Mouse (Mus musculus): Measurements from ENCODE around the gene Ceacam10. TPM values are rescaled to one million over a fixed set of nuclear protein-coding genes. Genes with fewer than 3 reads are reported as not detected.

Ceacam10 gene
- polyA plus RNA-seq, 1 experiment from 2014 or later = 0.56 TPM

DNA sequence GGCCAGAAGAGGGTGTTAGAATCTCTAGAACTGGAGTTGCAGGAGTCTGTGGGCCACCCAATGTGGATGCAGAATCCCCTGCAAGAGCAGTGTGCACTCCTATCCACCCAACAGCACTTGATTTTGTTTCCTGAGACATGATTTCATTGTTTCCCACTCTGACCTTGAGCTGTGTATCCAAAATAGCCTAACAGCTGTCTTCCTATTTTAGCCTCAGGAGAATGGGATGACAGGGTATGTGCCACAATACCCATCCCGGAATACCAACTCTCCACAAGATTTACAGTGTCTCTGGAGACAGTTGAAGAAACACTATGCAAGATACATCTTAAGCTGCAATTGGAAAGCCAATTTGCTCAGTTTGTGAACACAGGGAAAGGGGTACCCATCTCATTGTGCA lies 20.9 kb downstream of the Ceacam10 start:
- ATAC-seq (ENCODE audit: insufficient number of reproducible peaks, insufficient read depth, low FRiP score, low TSS enrichment, low read depth) = no peak
- H3K27me3 ChIP-seq = no peaks in the 10 kb centered on the region
- H3K4me3 ChIP-seq = no peak overlapping the region
- H3K27ac ChIP-seq = no peak overlapping the region
- H3K4me1 ChIP-seq = no peaks in the 10 kb centered on the region
- no peaks in the 10 kb centered on the region for H3K36me3 ChIP-seq
- peaks cover 10% of the 10 kb centered on the region; the same call in 1 of the 2 replicates for H3K9me3 ChIP-seq
- no peak overlapping the region for H3K4me2 ChIP-seq
- WGBS = 80% methylated on average over 1 of the region's 1 CpGs
- no peak overlapping the region for H3K9ac ChIP-seq

DNA sequence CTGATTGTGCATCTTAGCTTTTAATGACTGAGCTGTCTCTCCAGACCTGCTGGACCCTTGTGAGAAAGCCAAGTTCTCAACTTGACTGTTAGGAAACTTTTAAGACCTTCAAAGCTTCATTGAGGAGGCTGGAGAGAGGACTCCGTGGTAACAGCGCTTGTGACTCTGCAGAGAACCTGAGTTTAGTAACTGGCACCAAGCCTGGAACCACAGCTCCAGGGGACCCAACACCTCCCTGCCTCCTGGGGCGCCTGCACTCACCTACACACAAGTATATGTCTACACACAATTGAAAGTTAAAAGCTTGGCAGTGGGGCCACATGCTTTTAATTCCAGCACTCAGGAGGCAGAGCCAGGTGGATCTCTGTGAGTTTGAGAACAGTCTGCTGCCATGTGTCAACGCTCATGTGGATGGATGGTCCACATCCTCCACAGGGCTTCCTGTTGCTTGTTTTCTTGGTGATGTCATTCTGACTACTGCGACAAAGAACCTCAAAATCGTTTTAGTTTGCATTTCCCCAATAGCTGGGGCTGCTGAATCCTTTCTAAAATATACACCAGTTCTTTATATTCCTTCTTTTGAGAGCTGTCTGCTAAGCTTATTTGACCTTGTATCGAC lies 25.3 kb downstream of the Ceacam10 start:
- Histone ChIP-seq H3K4me2 (no peak overlapping the region), H3K27ac (no peak overlapping the region), H3K36me3 (no peaks in the 10 kb centered on the region), H3K9ac (no peak overlapping the region), H3K27me3 (no peaks in the 10 kb centered on the region), H3K9me3 (no peaks in the 10 kb centered on the region), H3K4me3 (no peak overlapping the region), H3K4me1 (no peaks in the 10 kb centered on the region)
- no peak for ATAC-seq (ENCODE audit: insufficient number of reproducible peaks, insufficient read depth, low FRiP score, low TSS enrichment, low read depth)
- 74% methylated on average over 7 of the region's 7 CpGs for WGBS

DNA sequence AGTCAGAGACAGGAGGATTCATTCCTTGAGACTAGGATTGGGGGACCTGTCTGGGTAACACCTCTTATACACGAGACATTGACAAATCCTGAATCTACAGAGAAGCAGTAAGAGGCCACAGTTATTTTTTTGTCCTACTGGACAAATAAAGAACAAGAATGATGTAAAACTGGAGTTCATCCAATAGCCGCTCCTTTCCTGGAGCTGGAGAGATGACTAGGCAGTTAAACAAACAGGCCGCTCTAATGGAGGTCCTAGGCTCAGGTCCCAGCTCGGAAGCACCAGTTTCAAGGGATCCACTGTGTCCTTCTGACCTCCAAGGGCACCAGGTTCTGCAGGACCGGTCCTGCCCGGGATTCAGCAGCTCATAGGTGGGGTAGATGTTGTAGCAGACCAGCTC lies 27.8 kb downstream of the Ceacam10 start:
- Histone ChIP-seq H3K9me3 (no peaks in the 10 kb centered on the region), H3K27ac (no peak overlapping the region), H3K36me3 (no peaks in the 10 kb centered on the region), H3K9ac (no peak overlapping the region), H3K4me2 (no peak overlapping the region), H3K4me3 (no peak overlapping the region), H3K27me3 (no peaks in the 10 kb centered on the region), H3K4me1 (no peaks in the 10 kb centered on the region)
- ATAC-seq (ENCODE audit: insufficient number of reproducible peaks, insufficient read depth, low FRiP score, low TSS enrichment, low read depth) = no peak
- 71% methylated on average over 6 of the region's 6 CpGs for WGBS

DNA sequence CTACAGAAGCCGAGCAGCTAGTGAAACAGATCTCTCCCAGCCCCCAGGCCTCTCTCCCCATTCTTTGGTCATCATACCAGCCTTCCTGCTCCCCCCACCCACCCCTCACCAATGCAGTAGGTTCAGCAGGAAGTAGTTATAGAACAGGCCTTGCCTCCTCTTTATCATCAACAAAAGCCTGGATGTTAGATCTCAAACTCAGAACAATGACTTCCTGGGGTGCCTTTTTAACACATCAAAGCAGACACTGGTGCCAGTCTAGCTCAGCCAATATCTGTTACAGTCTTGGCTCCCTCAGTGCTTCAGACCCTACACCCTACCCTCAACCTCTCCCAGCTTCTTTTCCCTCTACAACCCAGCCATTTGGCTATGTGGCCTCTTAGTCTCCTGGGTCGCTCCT lies 32.0 kb downstream of the Ceacam10 start:
- no peaks in the 10 kb centered on the region for H3K4me1 ChIP-seq
- H3K4me2 ChIP-seq = no peak overlapping the region
- WGBS = 34% methylated on average over 2 of the region's 2 CpGs
- H3K27me3 ChIP-seq = no peaks in the 10 kb centered on the region
- H3K4me3 ChIP-seq = no peak overlapping the region
- H3K9ac ChIP-seq = no peak overlapping the region
- H3K36me3 ChIP-seq = no peaks in the 10 kb centered on the region
- no peak overlapping the region for H3K27ac ChIP-seq
- ATAC-seq (ENCODE audit: insufficient number of reproducible peaks, insufficient read depth, low FRiP score, low TSS enrichment, low read depth) = no peak
- no peaks in the 10 kb centered on the region for H3K9me3 ChIP-seq

DNA sequence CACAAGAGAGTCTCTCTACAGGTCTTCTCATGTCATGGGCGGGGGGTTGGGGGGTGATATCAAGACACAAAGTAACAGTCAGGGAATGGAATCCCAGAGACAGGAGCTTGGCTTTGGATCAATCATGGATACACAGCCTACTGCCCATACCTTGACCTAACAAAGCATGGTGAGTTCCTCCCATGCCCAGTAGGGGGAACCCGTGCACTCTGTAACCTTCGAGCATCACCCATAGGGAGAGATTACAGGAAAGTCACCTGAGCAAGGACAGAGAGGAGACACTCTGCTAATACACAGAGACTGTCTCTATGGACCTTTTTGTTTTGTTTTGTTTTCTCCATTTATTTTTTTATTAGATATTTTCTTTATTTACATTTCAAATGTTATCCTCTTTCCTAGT lies 40.5 kb downstream of the Ceacam10 start:
- Histone ChIP-seq H3K4me1 (no peaks in the 10 kb centered on the region), H3K27me3 (0 out of 2 replicates have a peak, but pooled peaks cover 3% of the 10 kb centered on the region), H3K36me3 (no peaks in the 10 kb centered on the region), H3K27ac (no peak overlapping the region), H3K9ac (no peak overlapping the region), H3K9me3 (no peaks in the 10 kb centered on the region), H3K4me3 (no peak overlapping the region), H3K4me2 (no peak overlapping the region)
- WGBS = 0% methylated on average over 3 of the region's 3 CpGs
- no peak for ATAC-seq (ENCODE audit: insufficient number of reproducible peaks, insufficient read depth, low FRiP score, low TSS enrichment, low read depth)

DNA sequence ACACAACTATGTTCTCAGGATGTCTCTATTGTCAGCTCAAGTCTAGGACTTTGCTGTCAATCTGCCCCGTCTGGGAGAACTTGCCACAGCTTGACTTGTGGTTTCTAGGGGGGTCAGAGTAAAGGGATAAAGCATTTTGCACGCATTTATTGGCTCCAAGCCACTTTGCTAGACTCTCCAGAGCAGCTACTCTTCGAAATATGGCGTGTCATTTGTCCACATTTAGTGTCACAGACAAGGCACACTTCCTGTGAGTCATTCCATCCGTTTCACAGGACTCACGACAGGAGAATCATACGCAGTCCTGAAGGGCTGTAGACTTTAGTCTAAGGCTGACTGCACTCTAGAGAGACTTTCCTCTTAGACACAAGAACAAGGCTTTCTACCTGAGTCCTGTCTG lies 47.4 kb downstream of the Ceacam10 start:
- WGBS = 58% methylated on average over 7 of the region's 7 CpGs

DNA sequence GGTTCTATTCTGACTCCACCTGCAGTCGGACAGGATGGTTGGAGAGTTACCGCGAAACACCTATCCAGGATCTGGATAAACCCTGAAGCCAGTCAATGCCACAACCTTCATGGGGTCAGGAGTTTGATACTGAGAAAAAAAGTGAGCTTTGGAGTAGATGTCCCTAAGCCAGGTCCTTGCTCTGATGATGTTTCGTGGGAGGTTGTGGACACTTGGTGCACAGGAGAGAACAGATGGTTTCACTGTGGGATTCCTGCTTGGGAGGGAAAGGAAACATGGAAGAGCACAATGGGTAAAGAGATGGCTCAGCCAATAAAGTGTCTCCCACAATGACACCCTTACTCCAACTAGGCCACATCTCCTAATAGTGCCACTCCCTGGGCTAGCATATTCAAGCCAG lies 50.2 kb downstream of the Ceacam10 start:
- H3K4me1 ChIP-seq = no peaks in the 10 kb centered on the region
- no peak overlapping the region for H3K4me3 ChIP-seq
- no peak overlapping the region for H3K4me2 ChIP-seq
- H3K36me3 ChIP-seq = no peaks in the 10 kb centered on the region
- no peaks in the 10 kb centered on the region for H3K27me3 ChIP-seq
- WGBS = 89% methylated on average over 4 of the region's 4 CpGs
- no peak overlapping the region for H3K9ac ChIP-seq
- H3K27ac ChIP-seq = no peak overlapping the region
- H3K9me3 ChIP-seq = 0 out of 2 replicates have a peak, but pooled peaks cover 2% of the 10 kb centered on the region
- ATAC-seq (ENCODE audit: insufficient number of reproducible peaks, insufficient read depth, low FRiP score, low TSS enrichment, low read depth) = no peak

More for the DNA sequence above, 47.4 kb downstream of the Ceacam10 start:
- no peaks in the 10 kb centered on the region for H3K9me3 ChIP-seq
- H3K4me1 ChIP-seq = no peaks in the 10 kb centered on the region
- no peaks in the 10 kb centered on the region for H3K36me3 ChIP-seq
- no peak overlapping the region for H3K4me3 ChIP-seq
- no peak overlapping the region for H3K4me2 ChIP-seq
- no peaks in the 10 kb centered on the region for H3K27me3 ChIP-seq
- no peak overlapping the region for H3K27ac ChIP-seq
- ATAC-seq (ENCODE audit: insufficient number of reproducible peaks, insufficient read depth, low FRiP score, low TSS enrichment, low read depth) = no peak
- H3K9ac ChIP-seq = no peak overlapping the region

Other genes with a start within 250 kb of the Ceacam10 start
- 9.6 and 10.2 TPM in 2 replicates for gene Irgq, start 246.5 kb upstream of the Ceacam10 start, polyA plus RNA-seq (2015; fragmentation: Nextera tagmentation; extraction: Ambion mirVana)
- 0.42 TPM in 1 of 2 replicates, not detected in the other for gene Pinlyp, start 231.1 kb upstream of the Ceacam10 start, polyA plus RNA-seq (2015; fragmentation: Nextera tagmentation; extraction: Ambion mirVana)
- 127 and 147 TPM in 2 replicates for gene Xrcc1, start 230.9 kb upstream of the Ceacam10 start, polyA plus RNA-seq (2015; fragmentation: Nextera tagmentation; extraction: Ambion mirVana)
- gene Ethe1, start 189.7 kb upstream of the Ceacam10 start, polyA plus RNA-seq (2015; fragmentation: Nextera tagmentation; extraction: Ambion mirVana) = 24.0 and 26.0 TPM in 2 replicates
- 7.0 and 7.3 TPM in 2 replicates for gene Zfp575, start 189.6 kb upstream of the Ceacam10 start, polyA plus RNA-seq (2015; fragmentation: Nextera tagmentation; extraction: Ambion mirVana)
- 0.37 and 0.65 TPM in 2 replicates for gene Phldb3, start 166.4 kb upstream of the Ceacam10 start, polyA plus RNA-seq (2015; fragmentation: Nextera tagmentation; extraction: Ambion mirVana)
- gene Lypd3, start 140.7 kb upstream of the Ceacam10 start, polyA plus RNA-seq (2015; fragmentation: Nextera tagmentation; extraction: Ambion mirVana) = 13.7 and 16.0 TPM in 2 replicates
- not detected in 2 replicates for gene Tex101, start 100.5 kb upstream of the Ceacam10 start, polyA plus RNA-seq (2015; fragmentation: Nextera tagmentation; extraction: Ambion mirVana)
- not detected in 2 replicates for gene BC049730, start 68.0 kb upstream of the Ceacam10 start, polyA plus RNA-seq (2015; fragmentation: Nextera tagmentation; extraction: Ambion mirVana)
- gene Gm4763, start 50.3 kb upstream of the Ceacam10 start, polyA plus RNA-seq (2015; fragmentation: Nextera tagmentation; extraction: Ambion mirVana) = not detected in 2 replicates
- gene Cd177, start 16.9 kb upstream of the Ceacam10 start, polyA plus RNA-seq (2015; fragmentation: Nextera tagmentation; extraction: Ambion mirVana) = 0.35 and 0.77 TPM in 2 replicates
- gene Gm9844, start 85.0 kb downstream of the Ceacam10 start, polyA plus RNA-seq (2015; fragmentation: Nextera tagmentation; extraction: Ambion mirVana) = 19.6 and 35.1 TPM in 2 replicates
- not detected in 2 replicates for gene Lypd4, start 92.7 kb downstream of the Ceacam10 start, polyA plus RNA-seq (2015; fragmentation: Nextera tagmentation; extraction: Ambion mirVana)
- not detected in 2 replicates for gene Dmrtc2, start 92.9 kb downstream of the Ceacam10 start, polyA plus RNA-seq (2015; fragmentation: Nextera tagmentation; extraction: Ambion mirVana)
- gene Rps19, start 107.2 kb downstream of the Ceacam10 start, polyA plus RNA-seq (2015; fragmentation: Nextera tagmentation; extraction: Ambion mirVana) = 2,967 and 3,152 TPM in 2 replicates
- 0.41 and 0.89 TPM in 2 replicates for gene Cd79a, start 120.2 kb downstream of the Ceacam10 start, polyA plus RNA-seq (2015; fragmentation: Nextera tagmentation; extraction: Ambion mirVana)
- gene Arhgef1, start 125.7 kb downstream of the Ceacam10 start, polyA plus RNA-seq (2015; fragmentation: Nextera tagmentation; extraction: Ambion mirVana) = 115 and 122 TPM in 2 replicates
- not detected in 2 replicates for gene Gm4881, start 167.3 kb downstream of the Ceacam10 start, polyA plus RNA-seq (2015; fragmentation: Nextera tagmentation; extraction: Ambion mirVana)
- 141 and 163 TPM in 2 replicates for gene Rabac1, start 195.5 kb downstream of the Ceacam10 start, polyA plus RNA-seq (2015; fragmentation: Nextera tagmentation; extraction: Ambion mirVana)
- 2.0 and 2.3 TPM in 2 replicates for gene Atp1a3, start 228.8 kb downstream of the Ceacam10 start, polyA plus RNA-seq (2015; fragmentation: Nextera tagmentation; extraction: Ambion mirVana)

Measured in embryonic facial prominence, embryonic 13.5 days (tissue).